Mouse (Mus musculus) ovary, postnatal 10 days (tissue): ENCODE measurements around the gene Nrbp1.

Source experiments
- DNase-seq: peaks from one replicate; pipeline ENCODE4 v3.0.0; 2022; ENCODE audit warnings: low spot score

Nrbp1 gene

DNA sequence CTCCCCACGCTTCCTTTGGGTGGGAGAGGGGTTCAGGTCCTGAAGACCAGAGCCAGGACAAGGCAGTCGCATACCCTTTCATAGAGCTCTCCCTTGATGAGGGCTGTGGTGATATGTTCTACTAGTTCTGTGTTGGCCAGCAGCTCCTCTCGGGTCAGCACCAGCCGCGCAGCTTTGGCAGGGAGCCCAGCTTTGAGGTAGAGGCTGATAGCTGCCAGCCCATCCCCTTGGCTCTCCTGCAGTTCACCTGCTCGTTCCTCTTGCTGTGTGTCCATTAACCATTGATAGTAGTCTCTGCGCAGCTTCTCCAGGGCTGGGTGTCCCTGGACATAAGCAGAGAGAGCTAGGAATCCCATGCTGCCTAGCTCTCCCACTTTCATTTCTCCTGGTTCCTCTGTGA is 25.4 kb downstream of the Nrbp1 start:
- DNase-seq: no peak

DNA sequence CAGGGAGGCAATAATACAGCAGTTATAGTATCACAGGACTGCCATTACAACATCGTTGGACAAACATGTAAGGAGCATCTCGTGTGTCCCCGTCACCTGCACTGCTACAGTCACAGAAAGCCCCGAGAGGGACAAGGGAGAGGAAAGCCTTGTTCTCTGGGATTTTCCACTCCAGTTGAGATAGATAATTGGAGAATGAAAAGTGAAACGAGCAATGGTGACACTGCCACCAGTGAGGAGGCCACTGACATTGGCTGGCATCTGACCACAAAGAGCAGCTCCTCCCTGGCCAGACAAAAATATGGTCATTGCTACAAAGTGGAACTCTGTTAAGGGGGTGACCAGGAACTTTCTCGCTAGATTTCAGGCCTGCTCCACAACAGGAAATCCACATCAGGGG is 27.0 kb downstream of the Nrbp1 start:
- DNase-seq: no peak

DNA sequence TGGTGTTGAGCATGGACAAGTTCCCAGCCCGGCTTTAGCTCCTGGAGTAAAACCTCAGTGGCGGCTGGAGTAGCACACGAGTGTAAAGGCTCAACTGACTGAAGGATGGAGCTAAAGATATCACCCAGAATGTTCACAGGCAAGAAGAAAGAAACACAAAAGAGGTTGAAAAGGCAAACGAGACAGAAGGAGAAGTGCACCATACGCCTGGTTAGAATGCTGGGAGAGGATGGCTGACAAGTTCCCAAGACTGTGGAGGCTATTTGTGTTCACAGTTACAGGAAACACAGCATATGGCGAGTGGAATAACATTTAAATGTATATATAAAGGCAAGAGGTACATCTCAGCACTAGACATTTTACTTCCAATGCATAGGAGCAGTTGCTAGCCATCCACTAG is 32.4 kb downstream of the Nrbp1 start:
- DNase-seq: no peak

DNA sequence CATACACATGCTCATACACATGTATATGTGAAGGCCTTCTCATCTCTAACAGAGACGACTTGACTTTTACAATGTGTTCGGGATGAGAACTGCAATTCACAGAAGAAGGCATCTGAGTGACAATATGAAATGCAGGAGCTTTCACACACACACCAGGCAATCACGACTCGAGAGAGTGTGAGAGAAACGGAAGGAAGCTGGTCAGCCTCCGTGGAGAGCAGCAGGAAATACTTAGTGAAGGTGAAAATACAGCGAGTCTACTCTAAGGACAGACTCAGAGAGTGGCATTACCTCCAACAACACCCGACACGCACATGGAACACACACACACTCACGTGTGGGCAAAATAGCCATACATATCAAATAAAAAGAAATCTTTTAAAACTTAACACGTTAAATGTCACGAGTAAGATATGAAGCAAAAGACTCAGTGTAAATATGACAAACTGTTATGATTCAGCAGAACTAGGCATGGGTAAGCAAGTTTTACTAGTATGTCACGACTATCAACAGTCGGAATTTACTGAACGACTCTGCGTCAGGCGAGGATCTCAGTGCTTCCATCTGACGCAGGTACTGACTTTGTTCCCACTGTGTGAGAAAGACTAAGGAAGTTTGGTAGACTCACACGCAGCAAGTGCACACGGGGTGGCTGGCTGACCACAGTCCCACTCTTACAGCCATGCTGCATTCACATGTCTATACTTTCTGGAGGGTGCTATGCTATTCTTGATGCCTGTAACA is 38.8 kb downstream of the Nrbp1 start:
- DNase-seq: no peak

DNA sequence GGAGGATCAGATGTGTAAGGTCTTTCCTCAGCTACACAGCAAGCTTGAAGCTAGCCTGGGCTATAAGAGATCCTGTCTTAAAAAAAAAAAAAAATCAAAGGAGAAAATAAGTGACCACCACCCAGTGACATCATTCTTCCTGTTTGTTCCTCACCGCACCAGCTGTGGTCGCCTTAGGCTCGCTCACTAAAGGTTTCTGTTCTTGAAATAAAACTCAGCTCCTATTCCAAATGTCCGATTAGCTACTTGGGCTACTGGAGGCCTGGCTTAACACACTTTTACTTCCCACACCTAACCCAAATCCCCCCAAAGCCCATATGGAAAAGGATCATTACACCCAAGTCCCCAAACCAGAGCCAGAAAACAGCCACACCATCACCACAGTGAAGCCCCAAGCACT is 47.6 kb downstream of the Nrbp1 start:
- DNase-seq: no peak

DNA sequence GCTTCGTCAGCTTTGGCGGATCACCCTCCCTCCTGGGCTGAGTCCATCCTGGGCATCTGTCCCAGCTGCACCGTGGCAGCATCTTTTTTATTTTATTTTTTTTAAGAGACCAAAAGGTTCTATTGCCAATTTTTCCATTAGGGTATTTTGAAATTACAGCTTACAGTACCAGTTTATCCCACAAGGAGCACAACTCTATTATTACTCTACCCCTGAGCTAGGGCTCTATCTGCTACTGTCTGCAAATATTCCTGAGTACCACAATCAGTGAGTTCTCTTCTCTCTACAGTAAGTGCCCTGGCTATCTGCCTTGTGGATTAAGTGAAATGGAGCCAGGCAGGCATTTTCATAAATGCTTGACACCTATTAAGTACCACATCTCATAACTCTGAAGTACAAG is 48.0 kb downstream of the Nrbp1 start:
- DNase-seq: no peak

DNA sequence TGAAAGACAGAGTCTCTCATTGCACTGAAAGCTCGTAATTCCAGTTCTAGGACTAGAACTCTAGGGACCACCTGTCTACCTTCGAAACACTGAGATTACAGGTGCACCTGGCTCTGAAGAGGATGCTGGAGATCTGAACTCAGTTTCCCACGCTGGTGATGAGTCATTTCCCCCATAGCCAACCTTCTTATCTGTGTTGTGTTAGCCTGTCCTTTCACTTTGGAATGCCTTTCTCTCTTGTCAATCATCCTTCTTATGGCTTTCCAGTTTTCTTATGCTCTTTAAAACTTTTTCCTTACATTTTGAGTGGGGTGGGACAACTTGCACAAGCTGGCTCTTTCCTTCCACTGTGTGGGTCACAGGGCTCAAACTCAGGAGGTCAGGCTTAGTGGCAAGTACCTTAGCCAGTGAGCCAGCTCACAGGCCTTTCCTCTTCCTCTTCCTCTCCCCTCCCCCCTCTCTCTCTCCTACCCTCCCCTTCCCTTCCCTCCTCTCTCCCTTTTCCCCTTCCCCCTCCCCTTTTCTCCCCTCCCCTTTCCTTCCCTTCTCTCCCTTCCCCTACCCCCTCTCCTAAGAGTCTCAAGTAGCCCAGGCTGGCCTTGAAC is 49.1 kb downstream of the Nrbp1 start:
- DNase-seq: no peak

DNA sequence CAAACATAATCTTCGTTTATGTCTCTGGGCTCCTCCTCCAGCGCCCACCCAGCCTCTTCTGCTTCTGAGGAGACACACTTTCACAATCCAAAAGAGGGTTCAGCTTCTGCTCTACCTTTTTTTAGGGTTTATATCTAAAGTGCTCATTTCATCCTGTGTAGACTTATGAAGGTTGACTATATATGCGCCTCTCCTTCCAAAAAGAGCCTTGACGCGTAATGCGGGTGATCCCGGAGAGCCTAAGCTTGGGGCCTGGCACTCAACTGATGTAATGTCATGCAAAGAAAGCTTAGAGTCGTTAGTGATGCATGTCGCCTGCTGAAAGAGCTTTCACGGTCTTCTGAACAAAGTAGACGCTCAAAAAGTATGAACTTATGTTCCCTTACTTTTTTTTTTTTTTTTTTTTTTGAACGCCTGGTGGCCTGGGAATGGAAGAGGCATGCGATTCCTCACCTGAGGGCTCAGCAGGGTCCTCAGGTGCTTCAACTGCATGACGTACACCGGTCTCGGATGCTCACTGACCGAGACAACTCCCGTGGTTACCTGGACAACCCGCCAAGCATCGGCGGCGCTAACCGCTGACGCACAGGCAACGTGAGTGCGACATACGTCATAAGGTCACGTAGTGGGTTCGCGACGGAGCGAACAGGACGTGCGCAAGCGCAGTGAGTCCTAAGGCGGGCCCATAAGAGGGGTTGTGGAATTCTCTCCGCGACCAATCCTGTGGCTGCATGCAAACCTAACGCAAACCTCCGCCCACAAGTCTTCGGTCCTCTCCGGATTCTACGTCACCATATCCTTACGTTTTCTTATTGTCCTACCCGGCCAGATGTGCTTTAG is 50.1 kb downstream of the Nrbp1 start, which contains the start of gene Ift172:
Gene Ift172, minus strand, starts transcription at position 596 of the 840 bp plus-strand sequence.
- DNase-seq: peak; percentile 80

DNA sequence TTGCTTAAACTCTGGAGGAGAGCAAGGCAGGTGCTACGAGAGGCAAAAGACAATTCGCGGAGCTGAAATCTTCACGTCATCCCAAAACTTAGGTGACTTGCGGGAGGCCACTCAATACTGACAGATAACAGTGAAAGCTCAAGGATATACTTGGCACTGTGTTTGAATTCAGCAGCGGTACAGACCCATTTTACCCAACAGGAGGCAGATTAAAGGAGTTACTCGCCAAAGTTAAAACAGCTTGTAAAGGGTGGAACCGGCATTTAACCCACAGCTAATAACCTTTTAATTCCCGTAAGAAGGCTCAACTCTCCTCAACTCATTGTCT is 50.7 kb downstream of the Nrbp1 start:
- no peak for DNase-seq

DNA sequence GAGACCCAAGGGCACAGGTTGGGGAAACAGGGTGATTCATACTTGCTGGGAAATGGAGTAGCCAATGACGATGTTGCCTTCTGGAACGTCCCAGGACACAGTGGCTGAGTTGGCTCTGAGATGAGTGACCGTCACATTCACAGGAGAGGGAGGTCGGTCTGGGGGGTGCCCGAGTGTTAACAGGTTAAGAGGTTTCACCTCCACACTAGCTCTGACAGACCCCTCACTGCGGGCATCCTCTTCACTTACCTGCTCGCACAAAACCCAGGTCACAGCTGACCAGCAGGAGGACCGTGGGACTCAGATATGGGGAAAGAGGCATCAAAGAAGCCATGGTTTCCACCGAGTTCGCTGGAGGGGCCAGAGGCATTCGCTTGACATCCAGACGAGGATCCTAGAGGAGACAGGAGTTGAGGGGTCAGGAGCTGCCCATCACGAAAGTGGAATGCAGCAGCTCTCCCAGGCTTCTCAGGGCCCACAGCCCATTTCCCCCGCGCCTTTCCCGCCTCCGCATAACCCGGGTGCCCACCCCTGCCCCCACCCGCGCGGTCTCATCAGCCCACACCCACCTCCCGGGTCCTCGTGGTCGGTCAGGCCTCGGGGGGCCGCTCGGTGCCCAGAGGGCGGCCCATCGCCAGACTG is 54.4 kb downstream of the Nrbp1 start:
- DNase-seq: no peak

DNA sequence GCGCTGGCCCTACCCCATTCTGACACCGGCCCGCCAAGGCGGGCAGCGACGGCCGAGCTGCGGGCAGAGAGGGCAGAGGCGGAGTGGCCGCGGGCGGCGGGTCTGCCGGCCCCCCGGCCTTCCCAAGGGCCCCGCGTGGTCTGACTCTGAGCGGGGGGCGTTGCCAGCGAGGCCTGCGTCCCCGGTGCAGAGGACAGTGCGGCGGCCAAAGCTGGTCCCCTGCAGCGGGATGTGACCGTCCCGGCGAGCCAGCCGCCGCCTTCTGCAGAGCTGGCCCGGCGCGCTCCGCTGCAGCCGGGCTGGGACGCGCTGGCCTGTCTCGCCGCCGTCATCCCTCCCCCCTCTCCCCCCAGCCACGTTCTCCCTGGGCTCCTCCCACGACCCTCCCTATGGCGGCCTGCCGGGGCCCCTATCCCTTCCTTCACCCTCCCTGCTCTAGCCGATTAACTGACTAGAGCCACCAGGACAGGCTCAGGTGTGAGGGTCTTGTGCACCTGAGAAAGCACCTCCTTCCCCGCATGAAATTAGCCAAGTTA is 55.0 kb downstream of the Nrbp1 start, which contains the start of gene Fndc4:
Gene Fndc4, minus strand, starts transcription at position 475 of the 536 bp plus-strand sequence.
- no peak for DNase-seq

DNA sequence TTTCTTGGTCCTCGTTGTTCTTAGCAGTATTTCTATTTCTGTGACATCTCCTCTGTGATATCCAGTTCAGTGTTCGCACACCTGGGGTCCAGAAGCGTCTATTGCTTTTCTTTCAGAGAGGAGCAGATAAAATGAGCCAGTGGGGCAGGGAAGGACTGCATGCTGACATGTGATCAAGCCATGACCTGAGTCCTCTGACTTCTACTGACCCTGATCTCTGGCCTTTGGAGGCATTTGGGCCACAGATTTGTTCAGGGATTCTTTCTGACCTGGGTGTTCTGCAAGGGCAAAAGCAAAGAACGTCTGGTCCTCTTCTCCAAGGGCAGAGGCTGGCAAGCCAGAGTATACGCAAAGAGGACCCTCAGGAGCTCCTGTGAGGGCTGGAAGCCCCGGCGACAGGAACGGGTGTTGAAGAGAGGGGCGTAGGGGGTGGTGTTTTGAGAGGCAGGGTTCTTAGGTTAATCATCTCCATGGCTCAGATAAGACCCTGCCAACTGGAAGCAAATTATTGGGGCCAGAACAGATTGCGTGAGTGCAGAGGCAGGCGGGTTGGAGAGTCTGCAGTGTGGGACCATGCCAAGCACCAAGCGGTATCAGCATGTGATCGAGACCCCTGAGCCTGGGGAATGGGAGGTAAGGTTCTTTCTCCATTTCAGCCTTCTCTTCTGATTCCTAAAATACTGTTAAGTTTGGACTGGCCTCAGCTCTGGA is 56.5 kb downstream of the Nrbp1 start, which contains the start of gene Gckr:
Gene Gckr, plus strand, starts transcription at position 397 of the 711 bp plus-strand sequence.
- DNase-seq: no peak

DNA sequence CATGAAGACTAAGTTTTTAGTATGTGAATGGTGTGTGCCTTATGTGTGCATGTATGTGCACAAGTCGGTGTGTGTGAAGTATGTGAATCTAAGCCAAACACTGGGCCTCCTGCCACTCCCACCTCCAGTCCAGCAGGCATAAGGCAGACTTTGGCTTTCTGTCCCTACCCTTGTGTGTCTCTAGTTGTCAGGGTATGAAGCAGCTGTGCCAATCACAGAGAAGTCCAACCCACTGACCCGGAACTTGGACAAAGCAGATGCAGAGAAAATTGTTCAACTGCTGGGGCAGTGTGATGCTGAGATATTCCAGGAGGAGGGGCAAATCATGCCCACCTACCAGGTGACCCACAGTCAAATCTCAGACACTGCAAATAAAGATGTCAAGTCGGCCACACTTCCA is 57.3 kb downstream of the Nrbp1 start:
- no peak for DNase-seq

DNA sequence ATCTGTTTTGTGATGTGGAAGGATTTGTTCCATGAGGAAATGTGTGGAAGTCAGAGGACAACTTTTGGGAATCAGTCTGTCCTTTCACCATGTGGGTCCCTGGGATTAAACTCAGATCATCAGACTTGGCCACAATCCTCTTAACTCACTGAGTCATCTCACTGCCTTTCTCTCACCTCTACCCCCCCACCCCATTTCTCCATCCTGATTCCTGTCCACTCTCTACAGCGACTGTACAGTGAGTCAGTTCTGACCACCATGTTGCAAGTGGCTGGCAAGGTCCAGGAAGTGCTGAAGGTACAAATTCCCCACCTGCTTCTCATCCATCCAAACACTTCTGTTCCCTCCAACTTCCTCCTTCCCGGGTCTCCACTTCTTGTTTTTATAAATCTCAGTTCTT is 57.8 kb downstream of the Nrbp1 start:
- DNase-seq: no peak
